Mouse (Mus musculus) retina, postnatal 1 day (tissue): ENCODE measurements at regions not wholly inside any gene's neighbourhood (a gene's known extent, or its start where the extent isn't known, plus 50 kb on each side); places are given as distances from the start of the nearest gene placed in this dataset.

Source experiments
- DNase-seq: peaks from one replicate; pipeline ENCODE4 v3.0.0-alpha.2; 2012

GRCm38 (mm10) chr10:122386748-122387147 lies 61.6 kb upstream of the Avpr1a start:
- DNase-seq = no peak

GRCm38 (mm10) chr10:122379661-122380344 lies 68.5 kb upstream of the Avpr1a start:
- no peak for DNase-seq

- DNase-seq = no peak
Measured at GRCm38 (mm10) chr10:122343291-122343690, 105.0 kb upstream of the Avpr1a start.

GRCm38 (mm10) chr10:122342356-122342755 lies 105.9 kb upstream of the Avpr1a start:
- no peak for DNase-seq

- DNase-seq = no peak
Measured at GRCm38 (mm10) chr10:122326851-122327250, 121.4 kb upstream of the Avpr1a start.

- peak; percentile 85 for DNase-seq
Measured at GRCm38 (mm10) chr10:122318886-122319285, 129.4 kb upstream of the Avpr1a start.

GRCm38 (mm10) chr10:122310646-122311193 lies 137.6 kb upstream of the Avpr1a start:
- no peak for DNase-seq

- DNase-seq = no peak
Measured at GRCm38 (mm10) chr10:122308691-122309090, 139.6 kb upstream of the Avpr1a start.

- no peak for DNase-seq
Measured at GRCm38 (mm10) chr10:122302259-122302658, 146.0 kb upstream of the Avpr1a start.

- no peak for DNase-seq
Measured at GRCm38 (mm10) chr10:122295921-122296425, 152.3 kb upstream of the Avpr1a start.

- DNase-seq = no peak
Measured at GRCm38 (mm10) chr10:122291611-122292010, 156.7 kb upstream of the Avpr1a start.

- DNase-seq = no peak
Measured at GRCm38 (mm10) chr10:122291091-122291490, 157.2 kb upstream of the Avpr1a start.

- DNase-seq = no peak
Measured at GRCm38 (mm10) chr10:122274885-122275284, 173.4 kb upstream of the Avpr1a start.

GRCm38 (mm10) chr10:122274181-122274580 lies 174.1 kb upstream of the Avpr1a start:
- DNase-seq = no peak

- DNase-seq = no peak
Measured at GRCm38 (mm10) chr10:122264070-122264469, 166.9 kb upstream of the Rxylt1 start.

- DNase-seq = no peak
Measured at GRCm38 (mm10) chr10:122259354-122259753, 162.2 kb upstream of the Rxylt1 start.

GRCm38 (mm10) chr10:122258711-122259110 lies 161.5 kb upstream of the Rxylt1 start:
- DNase-seq = no peak

- DNase-seq = no peak
Measured at GRCm38 (mm10) chr10:122231818-122232217, 134.6 kb upstream of the Rxylt1 start.

- DNase-seq = no peak
Measured at GRCm38 (mm10) chr10:122230746-122231145, 133.6 kb upstream of the Rxylt1 start.

- no peak for DNase-seq
Measured at GRCm38 (mm10) chr10:122225679-122226078, 128.5 kb upstream of the Rxylt1 start.

- DNase-seq = no peak
Measured at GRCm38 (mm10) chr10:122223076-122223475, 125.9 kb upstream of the Rxylt1 start.

GRCm38 (mm10) chr10:122217594-122217993 lies 120.4 kb upstream of the Rxylt1 start:
- DNase-seq = no peak

GRCm38 (mm10) chr10:122199791-122200190 lies 102.6 kb upstream of the Rxylt1 start:
- DNase-seq = no peak

- no peak for DNase-seq
Measured at GRCm38 (mm10) chr10:122197703-122198102, 100.5 kb upstream of the Rxylt1 start.

GRCm38 (mm10) chr10:122194139-122194538 lies 97.0 kb upstream of the Rxylt1 start:
- no peak for DNase-seq
